Mouse (Mus musculus) intestine, embryonic 14.5 days (tissue): ENCODE measurements around the gene D430042O09Rik. TPM values are rescaled to one million over a fixed set of nuclear protein-coding genes. Genes with fewer than 3 reads are reported as not detected.

ENCODE experiments used
- ATAC-seq: fragments of 200-750 bp; cut with Nextera tagmentation; replicated peaks from 2 replicates; pipeline ENCODE4 v1.8.0; 2017; ENCODE audit warnings: low read depth, moderate number of reproducible peaks, moderate TSS enrichment, moderate library complexity; ENCODE audit not compliant: low FRiP score, low TSS enrichment
- DNase-seq: peaks from one replicate; pipeline ENCODE4 v3.0.0-alpha.2; 2018; ENCODE audit warnings: low spot score
- H3K27ac ChIP-seq: fragments of 300-500 bp; sonication (generic); 2 replicates; pipeline ENCODE4 v1.5.1; 2014; ENCODE audit warnings: low read depth, mild to moderate bottlenecking, control low read depth
- H3K27me3 ChIP-seq: fragments of 300-500 bp; sonication (generic); replicated peaks from 2 replicates; pipeline ENCODE4 v1.6.1; 2014; ENCODE audit warnings: low read length, control low read depth; ENCODE audit not compliant: control insufficient read depth, insufficient read depth
- H3K36me3 ChIP-seq: fragments of 300-500 bp; sonication (generic); 2 replicates; pipeline ENCODE4 v1.6.1; 2014; ENCODE audit warnings: low read length, control low read depth; ENCODE audit not compliant: control insufficient read depth, insufficient read depth
- H3K4me1 ChIP-seq: fragments of 300-500 bp; sonication (generic); replicated peaks from 2 replicates; pipeline ENCODE4 v1.6.1; 2014; ENCODE audit warnings: low read length, control low read depth, mixed read lengths; ENCODE audit not compliant: control insufficient read depth, insufficient read depth
- H3K4me2 ChIP-seq: fragments of 300-500 bp; sonication (generic); 2 replicates; pipeline ENCODE4 v1.6.1; 2014; ENCODE audit warnings: low read length
- H3K4me3 ChIP-seq: fragments of 300-500 bp; sonication (generic); 2 replicates; pipeline ENCODE4 v1.5.1; 2014; ENCODE audit warnings: low read depth, low read length, control low read depth, mixed read lengths
- H3K9ac ChIP-seq: fragments of 300-500 bp; sonication (generic); 2 replicates; pipeline ENCODE4 v1.6.1; 2014; ENCODE audit warnings: mild to moderate bottlenecking, low read length
- H3K9me3 ChIP-seq: fragments of 300-500 bp; sonication (generic); 2 replicates; pipeline ENCODE4 v1.6.1; 2016; ENCODE audit warnings: low read length, control low read depth; ENCODE audit not compliant: control insufficient read depth
- WGBS: fragments of 180-500 bp; shearing (Covaris S2); extraction: QIAGEN DNeasy Blood & Tissue Kit; methylation state at CpG from one replicate; pipeline ENCODE4 v1.1.7; 2014; 5-methylcytosine and 5-hydroxymethylcytosine counted together
- polyA plus RNA-seq: library from polyadenylated mRNA; unstranded; fragments of >200 nt; fragmentation: Nextera tagmentation; extraction: Ambion mirVana; gene quantifications from 2 replicates; pipeline ENCODE4 v1.2.1, GENCODE M21; 2014

Gene D430042O09Rik
- polyA plus RNA-seq, 1 experiment from 2014 or later, result 7.7 TPM

DNA sequence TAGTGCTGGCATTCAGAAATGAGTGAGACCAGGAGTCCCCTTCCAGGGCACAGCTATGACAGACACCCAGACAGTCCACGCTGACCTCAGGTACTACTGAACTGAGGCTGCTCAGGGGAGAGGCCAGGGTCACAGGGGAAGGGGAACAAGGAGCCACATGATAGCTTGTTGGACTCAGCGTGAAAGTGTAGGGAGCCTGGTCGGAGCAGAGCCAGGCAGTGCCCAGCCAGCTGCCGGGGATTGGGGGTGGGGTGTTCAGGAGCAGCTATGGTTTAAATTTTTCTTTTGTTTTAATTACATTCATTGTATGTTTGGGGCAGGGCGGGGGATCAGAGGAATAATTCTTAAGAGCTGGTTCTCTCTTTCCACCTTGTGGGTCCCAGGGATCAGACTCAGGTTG lies 120.9 kb downstream of the D430042O09Rik start:
- Histone ChIP-seq H3K4me1 (peaks cover 14% of the 10 kb centered on the region), H3K27me3 (no peaks in the 10 kb centered on the region), H3K4me3 (no peak overlapping the region), H3K9ac (no peak overlapping the region), H3K36me3 (no peaks in the 10 kb centered on the region), H3K4me2 (no peak overlapping the region), H3K27ac (no peak overlapping the region), H3K9me3 (no peaks in the 10 kb centered on the region)
- ATAC-seq (no peak), DNase-seq (no peak)
- WGBS, result 75% methylated on average over 5 of the region's 5 CpGs

- DNase-seq, result no peak
- H3K4me3 ChIP-seq, result no peak overlapping the region
- WGBS, result 61% methylated on average over 3 of the region's 3 CpGs
Measured at GRCm38 (mm10) chr7:125829121-125829666, 121.5 kb downstream of the D430042O09Rik start.

DNA sequence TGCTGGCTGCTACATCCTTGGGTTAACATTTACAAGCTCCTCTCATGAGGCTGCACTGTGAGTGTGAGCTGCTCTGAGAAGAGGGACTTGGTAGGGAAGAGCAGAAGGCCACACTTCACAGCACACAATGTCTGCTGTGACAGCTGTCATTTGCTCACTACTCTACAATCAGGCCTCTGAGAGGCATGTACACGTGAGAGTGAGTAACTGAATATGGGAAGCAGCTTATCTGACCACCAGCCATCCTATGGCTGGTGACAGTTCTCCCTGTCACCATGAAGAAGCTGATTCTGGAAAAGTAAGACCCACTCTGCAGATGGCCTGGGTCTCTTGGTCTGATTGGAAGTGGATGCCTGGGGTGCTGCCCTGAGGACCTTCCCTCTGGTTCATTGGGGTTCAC lies 125.1 kb downstream of the D430042O09Rik start:
- DNase-seq, result no peak
- Histone ChIP-seq H3K9ac (no peak overlapping the region), H3K27ac (no peak overlapping the region), H3K36me3 (no peaks in the 10 kb centered on the region), H3K27me3 (no peaks in the 10 kb centered on the region), H3K4me3 (no peak overlapping the region), H3K4me1 (peaks cover 9% of the 10 kb centered on the region), H3K9me3 (no peaks in the 10 kb centered on the region), H3K4me2 (no peak overlapping the region)
- 71% methylated on average over 1 of the region's 1 CpGs for WGBS
- no peak for ATAC-seq

More at GRCm38 (mm10) chr7:125829121-125829666, 121.5 kb downstream of the D430042O09Rik start:
- Histone ChIP-seq H3K9ac (no peak overlapping the region), H3K4me1 (peaks cover 14% of the 10 kb centered on the region), H3K27ac (no peak overlapping the region), H3K27me3 (no peaks in the 10 kb centered on the region), H3K9me3 (no peaks in the 10 kb centered on the region), H3K4me2 (no peak overlapping the region), H3K36me3 (no peaks in the 10 kb centered on the region)
- ATAC-seq, result no peak

- no peaks in the 10 kb centered on the region for H3K9me3 ChIP-seq
- H3K4me2 ChIP-seq, result no peak overlapping the region
- no peak overlapping the region for H3K4me3 ChIP-seq
- 88% methylated on average over 2 of the region's 2 CpGs for WGBS
- DNase-seq (no peak), ATAC-seq (no peak)
- H3K27ac ChIP-seq, result no peak overlapping the region
- no peak overlapping the region for H3K9ac ChIP-seq
- no peaks in the 10 kb centered on the region for H3K36me3 ChIP-seq
- no peaks in the 10 kb centered on the region for H3K27me3 ChIP-seq
- peaks cover 6% of the 10 kb centered on the region; the same call in 1 of the 2 replicates for H3K4me1 ChIP-seq
Measured at GRCm38 (mm10) chr7:125833471-125833870, 125.8 kb downstream of the D430042O09Rik start.

DNA sequence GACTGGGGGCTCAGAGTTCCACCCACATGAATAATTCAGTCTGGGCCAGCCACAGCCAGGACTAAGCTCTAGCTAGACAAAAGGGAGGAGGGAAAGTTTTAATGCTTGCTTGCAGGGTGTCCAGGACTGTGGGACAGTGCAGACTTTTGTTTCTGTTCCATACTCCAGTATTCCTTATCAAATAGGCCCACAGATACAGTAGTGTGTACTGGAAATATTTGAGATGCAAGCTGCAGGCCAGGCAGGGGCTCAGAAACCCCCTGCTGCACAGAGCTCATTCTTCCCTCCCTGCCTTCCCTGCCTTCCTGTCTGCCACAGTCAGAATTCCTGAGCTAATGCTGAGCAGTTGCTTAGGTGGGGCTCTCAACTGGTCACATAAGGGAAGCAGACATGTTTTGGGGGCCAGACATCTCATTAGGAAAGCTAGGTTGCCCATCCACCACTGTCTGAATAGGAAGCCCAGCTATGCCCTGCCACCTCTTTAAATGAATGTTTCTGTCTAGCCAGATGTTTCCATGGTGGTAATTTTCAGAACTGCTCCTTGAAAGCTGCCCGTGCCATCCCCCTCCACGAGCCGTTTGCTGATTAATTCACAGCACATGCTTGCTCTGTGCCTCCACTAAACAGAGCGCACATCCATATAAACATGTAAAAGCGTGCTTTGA lies 130.5 kb downstream of the D430042O09Rik start:
- H3K9me3 ChIP-seq, result no peaks in the 10 kb centered on the region
- WGBS, result 39% methylated on average over 5 of the region's 5 CpGs
- DNase-seq, result no peak
- no peak for ATAC-seq
- no peak overlapping the region for H3K4me3 ChIP-seq
- H3K27me3 ChIP-seq, result no peaks in the 10 kb centered on the region
- H3K9ac ChIP-seq, result no peak overlapping the region
- H3K27ac ChIP-seq, result no peak overlapping the region
- peaks cover 3% of the 10 kb centered on the region; the same call in 1 of the 2 replicates for H3K36me3 ChIP-seq
- no peaks in the 10 kb centered on the region for H3K4me1 ChIP-seq
- no peak overlapping the region for H3K4me2 ChIP-seq

GRCm38 (mm10) chr7:125845611-125846010 lies 137.9 kb downstream of the D430042O09Rik start:
- no peak for DNase-seq
- H3K4me3 ChIP-seq, result no peak overlapping the region

DNA sequence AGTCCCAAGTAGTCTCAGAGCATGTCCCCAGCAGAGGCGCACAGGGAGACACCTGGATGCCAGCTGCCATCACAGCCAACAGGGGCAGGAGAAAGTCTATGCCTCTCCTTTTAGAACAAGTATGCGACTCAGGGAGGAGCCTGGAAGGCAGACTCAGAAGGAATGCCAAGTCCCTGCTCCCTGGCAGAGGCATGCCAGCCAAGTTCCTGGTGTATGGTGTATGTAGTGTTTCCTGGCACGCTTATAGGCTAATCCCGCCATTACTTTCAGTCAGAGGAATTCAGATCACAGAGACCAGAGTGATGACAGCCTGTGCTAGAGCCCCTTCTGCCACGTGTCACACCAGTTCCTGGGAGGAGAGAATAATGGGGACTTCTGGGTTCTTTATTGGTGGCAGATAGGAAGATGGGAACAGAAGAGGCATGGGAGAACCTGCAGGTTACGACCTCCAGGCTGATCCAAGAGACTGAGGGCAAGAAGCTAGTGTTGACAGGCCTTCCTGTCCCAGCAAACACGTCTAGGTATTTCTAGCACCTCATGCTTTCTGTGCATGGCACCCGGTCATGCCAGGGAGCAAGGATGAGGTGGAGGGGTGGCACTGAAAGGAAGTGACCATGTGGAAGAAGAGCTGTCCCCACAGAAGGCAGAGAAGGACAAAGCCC lies 139.3 kb downstream of the D430042O09Rik start:
- Histone ChIP-seq H3K27me3 (no peaks in the 10 kb centered on the region), H3K9me3 (no peaks in the 10 kb centered on the region), H3K9ac (no peak overlapping the region), H3K4me2 (no peak overlapping the region), H3K36me3 (peaks cover 18% of the 10 kb centered on the region; the same call in 1 of the 2 replicates), H3K27ac (no peak overlapping the region), H3K4me1 (no peaks in the 10 kb centered on the region), H3K4me3 (no peak overlapping the region)
- DNase-seq (no peak), ATAC-seq (no peak)
- 75% methylated on average over 8 of the region's 8 CpGs for WGBS

More at GRCm38 (mm10) chr7:125845611-125846010, 137.9 kb downstream of the D430042O09Rik start:
- Histone ChIP-seq H3K36me3 (peaks cover 12% of the 10 kb centered on the region; the same call in 1 of the 2 replicates), H3K9ac (no peak overlapping the region), H3K4me2 (no peak overlapping the region), H3K27ac (no peak overlapping the region), H3K9me3 (no peaks in the 10 kb centered on the region), H3K4me1 (no peaks in the 10 kb centered on the region), H3K27me3 (no peaks in the 10 kb centered on the region)
- 67% methylated on average over 1 of the region's 1 CpGs for WGBS
- no peak for ATAC-seq

GRCm38 (mm10) chr7:125847528-125847866 lies 139.8 kb downstream of the D430042O09Rik start:
- peaks cover 20% of the 10 kb centered on the region; the same call in 1 of the 2 replicates for H3K36me3 ChIP-seq
- H3K4me2 ChIP-seq, result no peak overlapping the region
- no peaks in the 10 kb centered on the region for H3K27me3 ChIP-seq
- H3K4me1 ChIP-seq, result no peaks in the 10 kb centered on the region
- WGBS, result 96% methylated on average over 2 of the region's 2 CpGs
- no peaks in the 10 kb centered on the region for H3K9me3 ChIP-seq
- DNase-seq (no peak), ATAC-seq (no peak)
- no peak overlapping the region for H3K9ac ChIP-seq
- no peak overlapping the region for H3K4me3 ChIP-seq
- no peak overlapping the region for H3K27ac ChIP-seq
